ENCODE assay signal across 21 mouse cellular contexts in the genomic region with DNA sequence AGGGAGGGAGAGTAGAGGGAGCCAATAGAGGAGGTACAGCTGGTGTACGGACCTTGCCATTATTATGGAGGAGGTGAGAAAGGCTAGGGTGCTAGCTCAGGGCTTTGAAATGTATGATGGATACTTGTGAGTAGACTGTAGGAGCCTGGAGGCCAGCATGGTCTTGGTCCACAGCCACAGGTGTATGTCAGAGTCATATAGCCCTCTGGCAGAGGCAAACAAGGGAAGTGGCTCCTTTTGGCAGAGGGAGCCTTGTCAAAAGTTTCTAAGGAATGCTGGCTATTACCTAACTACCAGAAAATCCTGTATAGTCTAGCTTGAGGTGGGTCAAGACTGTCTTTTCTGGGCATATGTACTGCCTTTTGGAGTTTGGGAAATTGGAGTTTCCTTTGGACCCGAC. TPM values are rescaled to one million over a fixed set of nuclear protein-coding genes. Genes with fewer than 3 reads are reported as not detected.
A peak's percentile ranks its signal among the peaks of the same experiment; 100 is the strongest.
DNase-seq lines count a peak whose midpoint lies in the region; ATAC-seq and TF ChIP-seq lines count a peak whose summit lies in the region.
"Had no signal": no experiment of that assay in that cellular context is flagged by ENCODE, and none has a peak within 500 bp of the region (broad histone marks: within the 10 kb centered on the region; RNA-seq: fewer than 3 reads in every experiment).

No protein-coding gene starts in this region.

- H3K9me3 ChIP-seq in kidney, embryonic 14.5 days (ENCODE audit: control insufficient read depth, low read length): no peaks in the 10 kb centered on the region
- H3K9me3 ChIP-seq in lung, embryonic 14.5 days (ENCODE audit: low read depth, low read length): no peaks in the 10 kb centered on the region
- H3K9me3 ChIP-seq in liver, embryonic 15.5 days (replicated peaks): no peaks in the 10 kb centered on the region
- H3K9me3 ChIP-seq: hindbrain, embryonic 15.5 days; intestine, embryonic 15.5 days; kidney, embryonic 15.5 days; midbrain, embryonic 15.5 days; neural tube, embryonic 12.5 days had no signal

- no peak for ATAC-seq in kidney, embryonic 14.5 days (ENCODE audit: low FRiP score, low TSS enrichment)
- peak; percentile 47; the same call in 1 of the 2 replicates for ATAC-seq in lung, embryonic 14.5 days (ENCODE audit: insufficient read depth)
- ATAC-seq in liver, embryonic 15.5 days (ENCODE audit: insufficient read depth): no peak
- no peak for ATAC-seq in megakaryocyte-erythroid progenitor cell, adult 5-6 weeks (replicated peaks; ENCODE audit: low FRiP score, low TSS enrichment, poor library complexity, severe bottlenecking)
- ATAC-seq: activated CD4-positive, CD25-positive, alpha-beta regulatory T cell, adult 4 months; forebrain, postnatal 0 days; intestine, embryonic 15.5 days; midbrain, embryonic 15.5 days had no signal

- H3K4me3 ChIP-seq in kidney, adult 2 months (ENCODE audit: insufficient read depth, low read depth, low read length): no peak overlapping the region
- H3K4me3 ChIP-seq in kidney, embryonic 14.5 days (ENCODE audit: low read length): no peak overlapping the region
- H3K4me3 ChIP-seq in lung, embryonic 14.5 days (ENCODE audit: low read depth, low read length): no peak overlapping the region
- H3K4me3 ChIP-seq in liver, embryonic 15.5 days (replicated peaks): no peak overlapping the region
- H3K4me3 ChIP-seq: hindbrain, embryonic 15.5 days; intestine, embryonic 15.5 days; kidney, embryonic 15.5 days; left cerebral cortex, adult 2 months; midbrain, embryonic 15.5 days; neural tube, embryonic 12.5 days had no signal

- 66% methylated on average over 2 of the region's 2 CpGs for WGBS in kidney, adult 2 months
- 81% methylated on average over 2 of the region's 2 CpGs for WGBS in kidney, embryonic 14.5 days
- 59% methylated on average over 2 of the region's 2 CpGs for WGBS in lung, embryonic 14.5 days
- WGBS in liver, embryonic 15.5 days (ENCODE audit: insufficient replicate concordance): 82% methylated on average over 2 of the region's 2 CpGs

- no peaks in the 10 kb centered on the region for H3K36me3 ChIP-seq in kidney, adult 2 months (ENCODE audit: control insufficient read depth, insufficient read depth, low read length)
- H3K36me3 ChIP-seq in kidney, embryonic 14.5 days (ENCODE audit: control insufficient read depth, insufficient read depth, low read length): no peaks in the 10 kb centered on the region
- no peaks in the 10 kb centered on the region for H3K36me3 ChIP-seq in lung, embryonic 14.5 days (ENCODE audit: insufficient read depth)
- no peaks in the 10 kb centered on the region for H3K36me3 ChIP-seq in liver, embryonic 15.5 days (replicated peaks)
- H3K36me3 ChIP-seq: hindbrain, embryonic 15.5 days; intestine, embryonic 15.5 days; kidney, embryonic 15.5 days; midbrain, embryonic 15.5 days; neural tube, embryonic 12.5 days had no signal

- no peak overlapping the region for H3K9ac ChIP-seq in kidney, embryonic 14.5 days (ENCODE audit: low read depth, low read length)
- no peak overlapping the region for H3K9ac ChIP-seq in lung, embryonic 14.5 days
- no peak overlapping the region for H3K9ac ChIP-seq in liver, embryonic 15.5 days
- H3K9ac ChIP-seq: forebrain, postnatal 0 days; hindbrain, embryonic 15.5 days; intestine, embryonic 15.5 days; kidney, embryonic 15.5 days; midbrain, embryonic 15.5 days; neural tube, embryonic 12.5 days had no signal

- H3K4me2 ChIP-seq in kidney, embryonic 14.5 days (replicated peaks; ENCODE audit: low read depth, low read length): no peak overlapping the region
- no peak overlapping the region for H3K4me2 ChIP-seq in lung, embryonic 14.5 days
- no peak overlapping the region for H3K4me2 ChIP-seq in liver, embryonic 15.5 days
- H3K4me2 ChIP-seq: hindbrain, embryonic 15.5 days; intestine, embryonic 15.5 days; kidney, embryonic 15.5 days; midbrain, embryonic 15.5 days; neural tube, embryonic 12.5 days had no signal

- no peak for TF ChIP-seq CTCF in kidney, adult 2 months (conservative IDR thresholded peaks at IDR 0.05; ENCODE audit: insufficient read depth, insufficient read length, low read depth, low read length)
- TF ChIP-seq CTCF in lung, embryonic 14.5 days (IDR thresholded peaks at IDR 0.05; ENCODE audit: low read depth): no peak

- H3K27me3 ChIP-seq in kidney, adult 2 months (replicated peaks; ENCODE audit: control insufficient read depth, insufficient read depth, low read length): no peaks in the 10 kb centered on the region
- no peaks in the 10 kb centered on the region for H3K27me3 ChIP-seq in kidney, embryonic 14.5 days (ENCODE audit: control insufficient read depth, insufficient read depth, low read length)
- H3K27me3 ChIP-seq in lung, embryonic 14.5 days (ENCODE audit: insufficient read depth, low read length): no peaks in the 10 kb centered on the region
- H3K27me3 ChIP-seq in liver, embryonic 15.5 days: no peaks in the 10 kb centered on the region
- H3K27me3 ChIP-seq: hindbrain, embryonic 15.5 days; intestine, embryonic 15.5 days; kidney, embryonic 15.5 days; midbrain, embryonic 15.5 days; neural tube, embryonic 12.5 days had no signal

- DNase-seq in kidney, adult 2 months: no peak
- peak; percentile 15 for DNase-seq in lung, embryonic 14.5 days
- no peak for DNase-seq in lung, postnatal 14 days
- DNase-seq in thymus, postnatal 0 days (ENCODE audit: low spot score): no peak
- DNase-seq: adrenal gland, adult 8-10 months; cerebellum, adult 11-12 months; cerebellum, postnatal 14 days; forebrain, postnatal 0 days; gastrocnemius, postnatal 14 days; right cerebral cortex, postnatal 14 days; thymus, postnatal 14 days had no signal

- H3K4me1 ChIP-seq in kidney, adult 2 months (ENCODE audit: control insufficient read depth, insufficient read depth, low read length): peaks cover 21% of the 10 kb centered on the region
- H3K4me1 ChIP-seq in kidney, embryonic 14.5 days (ENCODE audit: control insufficient read depth, insufficient read depth, low read length): peaks cover 7% of the 10 kb centered on the region
- peaks cover 11% of the 10 kb centered on the region; the same call in 1 of the 2 replicates for H3K4me1 ChIP-seq in lung, embryonic 14.5 days (ENCODE audit: insufficient read depth)
- peaks cover 73% of the 10 kb centered on the region for H3K4me1 ChIP-seq in liver, embryonic 15.5 days (replicated peaks)
- H3K4me1 ChIP-seq: intestine, embryonic 15.5 days had no signal

- no peak for TF ChIP-seq POLR2A in kidney, adult 2 months (IDR thresholded peaks at IDR 0.05; ENCODE audit: low read depth, low read length)

- H3K27ac ChIP-seq in kidney, adult 2 months (ENCODE audit: insufficient read depth, low read depth, low read length): peak overlapping the region; percentile 80
- H3K27ac ChIP-seq in kidney, embryonic 14.5 days (ENCODE audit: low read depth, low read length): no peak overlapping the region
- H3K27ac ChIP-seq in lung, embryonic 14.5 days (ENCODE audit: low read depth): no peak overlapping the region
- H3K27ac ChIP-seq in liver, embryonic 15.5 days (replicated peaks): 0 out of 2 replicates have a peak overlapping the region, but pooled peaks have one; percentile 24
- H3K27ac ChIP-seq: hindbrain, embryonic 15.5 days; intestine, embryonic 15.5 days; left cerebral cortex, adult 2 months; midbrain, embryonic 15.5 days; neural tube, embryonic 12.5 days had no signal

RNA-seq across cellular contexts. Expression of gene E130308A19Rik, which starts 14.7 kb away (rescaled TPM):
- polyA plus RNA-seq in kidney, adult 2 months (2012; rRNA removed): 9.6 and 10.8 TPM in 2 replicates
- polyA plus RNA-seq in kidney, embryonic 14.5 days (2014; fragmentation: Nextera tagmentation; extraction: Ambion mirVana): 29.7 and 47.3 TPM in 2 replicates
- polyA plus RNA-seq in lung, embryonic 14.5 days (2014; fragmentation: Nextera tagmentation; extraction: Ambion mirVana): 29.3 and 29.6 TPM in 2 replicates
- 9.8 and 9.9 TPM in 2 replicates for polyA plus RNA-seq in liver, embryonic 15.5 days (2015; fragmentation: Nextera tagmentation; extraction: Ambion mirVana)
- polyA plus RNA-seq in thymus, postnatal 0 days (2015; fragmentation: Nextera tagmentation; extraction: Ambion mirVana): 12.0 and 13.7 TPM in 2 replicates
- total RNA-seq in megakaryocyte-erythroid progenitor cell, adult 5-6 weeks (2014; fragmentation: Nextera tagmentation): 24.1 and 39.1 TPM in 2 replicates
- total RNA-seq in megakaryocyte-erythroid progenitor cell, adult 5-6 weeks (2017): 9.6 and 17.0 TPM in 2 replicates

RNA-seq across cellular contexts. Expression of gene Hsdl2, which starts 59.4 kb away (rescaled TPM):
- polyA plus RNA-seq in kidney, adult 2 months (2012; rRNA removed): 21.0 and 27.8 TPM in 2 replicates
- polyA plus RNA-seq in kidney, embryonic 14.5 days (2014; fragmentation: Nextera tagmentation; extraction: Ambion mirVana): 20.5 and 21.4 TPM in 2 replicates
- polyA plus RNA-seq in lung, embryonic 14.5 days (2014; fragmentation: Nextera tagmentation; extraction: Ambion mirVana): 17.7 and 17.9 TPM in 2 replicates
- polyA plus RNA-seq in liver, embryonic 15.5 days (2015; fragmentation: Nextera tagmentation; extraction: Ambion mirVana): 19.2 and 19.6 TPM in 2 replicates
- 58.4 and 60.0 TPM in 2 replicates for polyA plus RNA-seq in thymus, postnatal 0 days (2015; fragmentation: Nextera tagmentation; extraction: Ambion mirVana)
- 28.3 and 35.5 TPM in 2 replicates for total RNA-seq in megakaryocyte-erythroid progenitor cell, adult 5-6 weeks (2014; fragmentation: Nextera tagmentation)
- total RNA-seq in megakaryocyte-erythroid progenitor cell, adult 5-6 weeks (2017): 48.3 and 54.6 TPM in 2 replicates

Comparison
In these comparisons a context has a peak if more than half of its experiments do, and no peak if none do; other contexts are left out.
1. H3K27ac ChIP-seq: peak in kidney, adult 2 months (single experiment) and liver, embryonic 15.5 days (single experiment); none in kidney, embryonic 14.5 days (single experiment) and lung, embryonic 14.5 days (single experiment).